Mouse (Mus musculus): ENCODE measurements around the gene Srebf1.
A peak's percentile ranks its signal among the peaks of the same experiment; 100 is the strongest.

Gene Srebf1

DNA sequence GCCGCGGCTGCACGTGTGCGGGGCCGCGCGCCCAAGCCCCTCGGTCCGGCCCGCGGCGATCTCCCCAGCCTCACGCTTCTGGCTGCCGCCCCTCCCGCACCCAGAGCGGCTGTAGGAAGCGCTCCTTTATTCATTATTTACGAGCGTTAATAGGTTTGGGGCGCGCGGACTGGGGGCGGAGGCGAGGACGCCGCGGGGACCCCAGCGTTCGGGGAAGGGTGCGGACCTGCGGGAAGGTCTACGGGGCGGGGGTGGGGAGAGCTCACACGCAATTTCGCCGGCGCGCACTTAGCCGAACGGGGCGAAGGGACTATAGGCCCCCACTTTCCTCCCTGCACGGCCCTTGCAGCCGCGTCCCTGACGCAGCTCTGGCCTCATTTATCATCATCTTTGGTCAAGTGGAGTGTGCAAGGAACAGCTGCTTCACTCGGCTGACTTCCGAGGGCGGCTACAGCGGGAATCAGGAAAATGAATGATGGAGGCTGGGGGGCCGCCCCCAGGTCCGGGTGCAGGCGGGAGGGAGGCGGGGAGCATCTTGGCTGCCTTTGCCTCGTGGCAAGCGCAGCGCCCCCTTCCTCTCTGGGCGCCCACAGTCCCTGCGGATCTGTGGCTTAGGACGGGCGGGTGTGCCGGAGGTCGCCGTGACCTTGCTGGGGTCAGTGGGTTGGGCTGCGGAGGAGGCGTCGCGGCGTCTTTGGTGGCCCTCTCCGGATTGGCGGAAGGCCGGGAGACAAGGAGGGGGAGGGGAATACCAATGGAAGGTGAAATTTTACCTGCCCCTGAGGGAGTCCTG, 46.0 kb downstream of the Srebf1 start:
- DNase-seq: peak; percentile 90

DNA sequence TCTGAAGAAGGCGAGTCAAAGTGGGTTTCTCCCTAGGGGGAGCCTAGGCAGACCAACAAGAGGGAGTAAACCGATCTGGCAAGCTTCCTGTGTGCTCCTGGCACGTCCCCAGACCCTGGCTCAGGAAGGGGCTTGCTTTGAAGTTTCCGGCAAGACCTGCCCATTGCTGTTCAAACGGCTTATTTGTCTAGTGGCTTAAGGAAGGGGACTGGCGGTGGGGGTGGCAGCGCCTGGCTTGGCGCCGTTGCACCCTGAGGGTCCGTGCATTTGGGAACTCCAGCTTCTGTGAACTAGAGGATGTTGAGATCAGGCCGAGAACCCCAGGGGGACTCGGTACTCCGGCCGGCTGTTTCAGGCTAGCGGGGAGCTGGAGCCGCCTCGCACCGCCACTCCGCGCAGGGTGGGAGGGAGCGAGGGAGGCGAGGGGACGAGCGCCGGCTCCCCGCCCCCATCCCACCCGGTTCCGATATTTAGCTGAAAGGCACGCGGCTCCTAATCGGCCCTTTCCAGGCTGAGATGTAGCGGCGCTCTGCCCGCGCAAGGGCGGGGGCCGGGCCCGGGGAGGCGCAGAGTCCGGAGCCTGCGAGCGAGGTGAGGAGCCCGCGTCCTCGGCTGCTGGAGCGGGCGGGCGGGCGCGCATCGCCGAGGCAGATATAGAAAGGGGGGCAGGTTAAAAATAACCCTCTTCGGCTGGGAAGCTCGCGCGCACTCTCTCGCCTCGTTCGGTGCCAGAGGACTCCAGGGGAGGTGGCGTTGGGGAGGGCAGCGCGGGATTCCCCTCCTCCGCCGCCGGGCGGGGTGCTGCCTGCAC, 46.8 kb downstream of the Srebf1 start:
- DNase-seq: peak; percentile 87

DNA sequence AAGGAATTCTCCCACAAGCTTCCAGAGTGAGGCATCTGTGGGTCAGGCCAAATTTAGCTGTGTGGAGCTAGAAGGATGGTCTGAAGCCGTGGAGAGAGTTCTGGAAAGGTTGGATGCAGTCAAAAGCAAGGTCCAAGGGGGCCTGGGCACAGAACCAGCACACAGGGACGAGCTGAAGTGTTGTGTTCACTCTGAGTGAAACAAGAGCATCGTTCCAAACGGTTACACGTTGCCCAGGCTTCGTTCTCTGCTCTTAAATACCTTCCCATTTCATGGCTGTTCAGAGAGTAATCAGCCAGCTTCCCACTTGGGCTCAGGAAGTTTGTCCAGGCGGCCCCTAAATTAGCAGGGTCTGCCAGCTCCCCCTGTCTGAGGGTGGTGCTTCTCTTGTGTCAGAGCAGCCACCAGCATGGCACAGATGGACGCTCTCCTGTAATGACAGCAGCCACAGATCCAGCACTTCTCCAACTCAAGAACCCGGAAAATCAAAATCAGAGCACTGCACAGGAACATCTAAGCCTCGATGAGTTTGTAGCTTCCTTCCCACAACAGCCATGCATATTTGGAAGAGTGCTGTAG, 48.7 kb downstream of the Srebf1 start:
- peak; percentile 34 for DNase-seq

DNA sequence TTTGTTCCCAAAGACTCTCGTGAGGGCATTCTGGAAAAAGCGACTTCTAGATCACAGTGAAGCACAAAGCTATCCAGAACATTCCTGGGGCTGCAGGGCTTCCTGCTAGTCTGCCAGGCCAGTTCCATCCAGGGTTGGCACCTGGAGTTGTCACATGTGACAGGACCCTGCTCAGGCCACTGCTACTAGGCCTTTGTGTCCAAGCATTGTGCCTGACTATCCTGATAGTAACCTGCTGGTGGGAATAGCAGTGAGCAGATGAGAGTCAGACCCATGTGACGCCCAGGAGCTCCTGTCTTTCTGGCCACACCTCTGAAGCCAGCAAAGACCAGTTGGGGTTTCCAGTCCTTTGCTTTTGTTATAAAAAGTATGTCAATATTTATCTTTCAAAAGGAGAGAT, 50.3 kb downstream of the Srebf1 start:
- DNase-seq: no peak

DNA sequence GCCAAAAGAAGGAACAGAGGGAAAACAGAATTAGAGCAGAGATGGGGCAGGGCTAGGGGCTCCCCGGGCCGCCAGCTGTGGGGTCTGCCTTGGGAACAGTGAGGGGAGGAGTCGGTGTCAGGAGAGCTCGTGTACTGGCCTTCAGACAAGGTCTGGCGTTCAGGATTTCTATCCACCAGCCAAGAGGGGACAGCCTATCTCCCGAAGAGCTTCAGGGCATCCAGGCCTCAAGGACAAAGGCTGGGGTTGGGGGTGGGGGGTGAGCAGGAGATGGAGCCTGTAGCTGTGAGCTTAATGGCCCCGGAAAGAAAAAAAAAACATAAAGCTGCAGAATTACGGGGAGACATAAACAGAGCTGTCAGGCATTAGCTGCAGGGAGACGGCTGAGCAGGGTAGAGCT, 53.6 kb downstream of the Srebf1 start:
- no peak for DNase-seq

DNA sequence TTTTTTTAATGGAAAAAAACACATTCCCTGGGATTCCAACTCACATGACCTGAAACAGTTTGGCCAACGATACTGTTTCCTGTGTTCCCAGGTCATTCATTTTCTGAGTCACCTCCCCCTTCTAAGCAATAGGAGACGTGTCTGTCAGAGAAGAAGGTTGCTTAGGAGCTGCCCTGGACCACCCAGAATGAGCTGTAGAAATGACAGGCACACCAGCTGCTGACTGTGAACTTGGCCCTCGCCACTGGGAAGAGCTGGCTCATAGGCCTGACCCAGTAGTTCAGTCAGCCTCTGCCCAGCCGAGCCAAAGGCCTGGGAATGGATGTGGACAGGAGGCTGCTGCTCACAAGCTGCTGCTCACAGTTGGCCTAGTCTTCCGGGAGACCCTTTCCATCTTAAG, 57.3 kb downstream of the Srebf1 start:
- DNase-seq: no peak

DNA sequence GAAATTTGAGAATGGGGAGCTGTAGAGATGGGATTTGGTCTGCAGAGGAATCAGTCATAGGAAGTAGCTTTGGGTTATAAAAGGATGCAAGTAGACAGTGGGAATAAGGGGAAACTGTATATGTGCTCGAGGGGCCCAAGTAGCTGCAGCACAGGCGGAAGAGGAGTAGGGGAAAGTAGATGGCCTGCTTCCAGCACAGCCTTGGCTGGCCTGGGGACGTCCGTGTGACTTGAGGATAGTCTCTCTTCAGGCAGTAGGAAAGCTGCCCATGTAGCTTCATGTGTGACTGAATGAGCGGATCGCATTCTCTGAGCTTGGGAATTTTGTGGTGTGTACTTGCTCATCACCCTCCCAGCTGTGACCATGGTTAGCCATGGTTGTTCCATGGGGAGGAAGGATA, 57.9 kb downstream of the Srebf1 start:
- no peak for DNase-seq

DNA sequence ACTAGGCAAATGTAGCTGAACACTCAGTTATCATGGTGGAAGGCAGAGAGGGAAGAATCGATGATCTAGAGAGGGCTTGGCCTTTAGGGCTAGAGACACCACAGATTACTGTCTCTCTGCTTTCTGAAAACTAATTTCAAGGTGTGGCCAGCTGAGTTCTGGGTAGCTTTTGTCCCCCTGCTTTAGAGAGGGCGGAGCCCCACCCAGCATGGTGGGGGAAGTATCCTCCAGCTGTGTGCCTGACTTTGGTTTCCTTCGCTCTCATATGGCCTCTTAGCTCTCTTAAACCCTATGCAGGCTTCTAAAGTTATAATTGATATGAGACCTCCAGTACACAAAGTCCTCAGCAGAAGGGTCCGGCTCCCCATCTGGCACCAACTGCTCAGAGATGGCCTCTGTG, 59.0 kb downstream of the Srebf1 start:
- DNase-seq: no peak

DNA sequence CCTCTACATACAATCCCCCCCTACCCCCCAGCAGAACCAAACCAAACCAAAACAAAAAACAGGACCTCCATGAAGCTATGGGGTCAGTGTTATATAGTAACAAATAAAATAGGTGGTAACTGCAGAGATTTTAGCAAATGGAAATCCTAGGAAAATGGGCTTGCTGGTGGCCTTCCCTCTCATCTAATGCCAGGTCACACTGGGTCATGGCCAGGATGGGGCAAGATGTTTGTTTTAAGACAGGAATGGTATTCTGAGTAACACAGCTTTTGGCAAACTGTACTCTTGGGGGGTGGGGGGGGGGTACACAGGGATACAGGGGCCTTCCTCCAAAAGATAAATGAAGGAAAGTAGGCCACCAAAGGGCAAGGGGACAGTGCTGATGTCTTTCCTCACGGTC, 59.8 kb downstream of the Srebf1 start:
- no peak for DNase-seq

DNA sequence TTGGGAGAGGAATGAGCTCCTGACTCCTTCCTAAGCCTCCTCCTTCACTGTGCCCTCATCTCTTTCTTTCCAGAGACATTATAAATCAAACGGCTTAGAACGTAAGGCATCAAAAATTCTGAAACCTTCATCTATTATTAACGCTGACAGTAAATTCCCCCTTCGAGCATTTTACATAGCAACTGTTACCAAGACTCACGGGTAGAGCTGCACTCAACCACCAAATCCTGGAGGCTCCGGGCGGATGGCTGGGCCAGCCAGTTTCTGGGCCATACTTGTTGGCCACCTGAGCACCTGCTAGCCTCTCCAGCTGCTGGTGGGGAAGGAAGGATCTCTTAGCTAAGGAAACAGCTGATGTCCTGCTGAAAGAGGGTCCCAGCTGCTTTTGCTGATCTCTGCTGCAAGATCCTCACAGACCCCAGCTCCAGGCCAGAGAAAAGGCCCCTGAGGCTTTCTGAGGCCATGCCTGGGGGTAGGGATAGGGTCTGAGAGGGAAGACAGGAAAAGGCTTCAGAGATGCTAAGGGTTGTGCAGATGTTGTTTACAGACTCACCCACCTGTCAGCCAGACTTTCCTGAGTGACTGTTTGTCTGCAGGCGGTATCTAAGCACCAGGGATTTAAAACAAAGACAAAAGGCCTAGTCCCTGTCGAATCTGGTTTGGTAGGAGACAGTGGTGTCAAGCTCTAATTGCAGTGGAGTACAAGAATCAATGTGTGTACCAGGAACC, 61.1 kb downstream of the Srebf1 start:
- no peak for DNase-seq

DNA sequence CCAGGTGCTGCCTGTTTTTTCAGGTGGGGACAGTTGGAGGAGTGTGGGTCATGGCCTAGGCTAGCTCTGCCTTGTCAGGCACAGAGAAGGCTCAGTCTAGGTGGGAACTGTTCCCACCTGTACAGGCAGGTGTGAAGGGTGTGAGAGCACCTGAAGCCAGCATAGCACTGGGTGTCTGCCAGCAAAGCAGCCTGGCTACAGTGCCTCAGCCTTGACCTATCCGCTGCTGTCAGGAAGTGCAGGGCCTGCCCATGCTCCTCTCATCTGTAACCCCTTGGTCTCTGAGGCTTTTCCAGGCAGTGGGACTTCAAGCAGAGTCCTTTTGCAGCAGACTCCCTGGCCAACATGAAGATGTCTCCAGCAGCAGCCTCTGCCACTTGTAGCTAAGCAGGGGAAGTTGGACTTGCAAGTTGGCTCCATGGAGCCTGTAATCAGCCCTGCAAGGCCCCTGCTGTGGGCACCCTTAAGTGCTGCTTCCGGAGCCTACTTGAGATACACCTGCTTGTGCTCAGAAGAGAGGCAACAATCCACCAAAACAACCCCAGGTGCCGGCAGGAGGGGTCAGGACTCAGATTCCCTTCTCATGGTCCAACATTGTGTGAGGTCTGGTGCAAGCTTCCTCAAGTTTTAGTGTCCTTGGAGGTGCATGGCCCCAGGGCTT, 61.8 kb downstream of the Srebf1 start:
- no peak for DNase-seq

DNA sequence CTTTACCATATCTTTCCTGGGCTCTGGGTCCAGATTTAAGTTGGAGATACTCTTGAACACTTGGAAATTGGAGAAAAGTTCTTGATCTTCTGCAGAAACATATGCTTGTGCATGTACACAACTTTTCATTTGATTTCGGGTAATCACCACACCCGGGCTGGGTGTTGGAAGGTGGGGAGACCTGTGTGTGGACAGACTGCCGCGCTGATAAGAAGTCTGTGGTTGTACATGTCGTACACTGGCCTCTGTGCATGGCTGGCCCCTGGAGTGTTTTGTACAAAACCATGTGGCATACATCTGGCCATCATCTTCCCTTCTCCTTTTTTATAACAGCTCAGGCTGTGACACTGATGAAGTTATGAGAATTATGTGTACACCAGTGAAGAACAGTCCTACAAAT, 62.4 kb downstream of the Srebf1 start:
- DNase-seq: no peak

DNA sequence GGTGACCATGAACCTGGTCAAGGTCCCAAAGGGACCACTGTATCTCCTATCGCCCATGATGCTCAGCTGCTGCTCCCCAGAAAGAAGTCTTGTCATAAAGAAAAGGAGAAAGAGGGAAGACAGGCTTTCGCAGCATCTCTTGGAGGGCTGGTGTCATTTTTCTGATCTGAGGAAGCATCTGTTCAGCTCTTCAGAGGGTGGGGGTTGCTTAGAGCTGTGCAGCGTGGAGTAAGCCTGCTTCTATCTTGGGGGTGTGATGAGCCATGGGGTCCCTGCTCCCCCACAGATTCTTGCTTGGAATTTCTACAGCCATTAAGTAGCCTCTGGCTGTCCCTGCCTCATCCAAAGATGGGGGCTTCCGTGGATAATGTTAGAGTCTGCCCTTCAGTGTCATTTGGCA, 64.1 kb downstream of the Srebf1 start:
- DNase-seq: no peak

DNA sequence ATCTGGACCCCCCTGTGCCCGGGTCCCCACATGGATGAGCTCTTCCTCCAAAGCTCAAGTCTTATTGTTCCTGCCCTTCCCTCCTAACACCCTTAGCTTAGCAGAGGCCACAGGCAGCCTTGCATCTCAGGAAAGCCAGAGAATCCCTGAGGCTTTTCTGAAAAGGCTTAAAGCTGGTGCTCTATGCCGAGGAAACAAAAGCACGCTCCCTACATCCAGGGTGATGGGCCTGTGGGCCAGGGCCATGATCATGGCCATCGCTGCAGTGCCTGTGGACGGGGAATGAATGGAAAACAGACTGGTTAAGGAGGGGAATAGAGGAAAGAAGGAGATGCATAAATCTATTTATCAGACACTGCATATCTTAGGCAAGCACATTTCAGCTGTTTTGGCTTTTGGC, 66.7 kb downstream of the Srebf1 start:
- DNase-seq: no peak

DNA sequence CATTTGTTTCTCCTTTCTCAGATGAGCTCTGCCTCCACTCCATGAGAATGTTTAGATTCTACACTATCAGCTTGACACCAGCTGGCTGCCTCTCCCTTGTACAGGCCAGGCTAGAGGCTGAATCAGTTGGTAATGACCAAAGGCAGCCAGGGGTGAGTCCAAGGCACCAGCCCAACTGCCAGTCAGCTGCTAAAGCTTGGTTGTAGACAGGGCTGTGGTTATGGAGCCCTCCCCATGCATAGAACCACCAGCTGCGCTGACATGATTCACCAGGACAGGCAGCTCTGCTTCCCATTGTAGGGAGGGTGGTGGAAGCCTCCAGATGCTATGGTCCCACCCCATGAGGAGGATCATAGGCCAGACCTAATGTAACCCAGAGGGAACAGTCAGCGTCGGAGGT, 68.4 kb downstream of the Srebf1 start:
- DNase-seq: no peak

DNA sequence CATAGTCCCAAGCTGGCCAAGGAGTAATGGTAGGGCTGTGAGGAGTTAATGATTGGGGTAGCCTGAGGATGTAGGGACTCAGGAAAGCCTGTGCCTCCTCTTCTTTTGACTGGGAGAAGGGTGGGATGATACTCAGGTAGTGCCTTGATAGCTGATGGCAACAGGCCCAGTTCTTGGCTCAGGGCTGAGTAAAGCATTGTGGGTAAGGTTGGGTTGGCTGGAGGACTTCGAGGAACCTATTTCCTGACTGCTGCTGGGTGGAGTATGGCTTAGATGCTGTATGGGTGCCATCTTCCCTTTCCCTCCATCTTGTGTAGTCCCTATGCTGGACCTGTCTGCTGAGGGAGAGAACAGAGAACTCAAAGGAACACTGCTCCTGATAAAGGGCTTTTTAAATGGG, 70.0 kb downstream of the Srebf1 start:
- DNase-seq: no peak

DNA sequence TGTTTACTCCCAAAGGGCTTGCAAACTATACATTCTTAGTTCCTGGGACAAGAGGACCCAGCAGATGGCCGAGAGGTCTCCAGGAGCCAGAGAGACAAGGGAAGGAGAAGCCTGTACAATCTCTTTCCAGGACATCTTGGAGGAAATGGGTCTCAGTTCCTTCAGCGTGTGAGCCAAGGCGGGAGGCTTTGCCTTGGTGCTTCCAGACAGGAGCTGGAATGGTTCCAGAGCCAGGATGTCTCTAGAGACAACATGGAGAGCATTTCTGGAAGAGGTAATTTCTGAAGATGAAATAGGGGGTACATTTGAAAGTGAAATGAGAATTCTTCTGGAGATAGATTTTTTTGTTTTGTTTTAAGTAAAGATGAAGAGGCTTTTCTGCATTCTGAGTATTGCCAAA, 71.7 kb downstream of the Srebf1 start:
- DNase-seq: no peak
